Mouse (Mus musculus): Measurements from ENCODE around the gene Galnt17. TPM values are rescaled to one million over a fixed set of nuclear protein-coding genes. Genes with fewer than 3 reads are reported as not detected.

The Galnt17 gene
- polyA plus RNA-seq, 1 experiment from 2014 or later: 11.5 TPM

DNA sequence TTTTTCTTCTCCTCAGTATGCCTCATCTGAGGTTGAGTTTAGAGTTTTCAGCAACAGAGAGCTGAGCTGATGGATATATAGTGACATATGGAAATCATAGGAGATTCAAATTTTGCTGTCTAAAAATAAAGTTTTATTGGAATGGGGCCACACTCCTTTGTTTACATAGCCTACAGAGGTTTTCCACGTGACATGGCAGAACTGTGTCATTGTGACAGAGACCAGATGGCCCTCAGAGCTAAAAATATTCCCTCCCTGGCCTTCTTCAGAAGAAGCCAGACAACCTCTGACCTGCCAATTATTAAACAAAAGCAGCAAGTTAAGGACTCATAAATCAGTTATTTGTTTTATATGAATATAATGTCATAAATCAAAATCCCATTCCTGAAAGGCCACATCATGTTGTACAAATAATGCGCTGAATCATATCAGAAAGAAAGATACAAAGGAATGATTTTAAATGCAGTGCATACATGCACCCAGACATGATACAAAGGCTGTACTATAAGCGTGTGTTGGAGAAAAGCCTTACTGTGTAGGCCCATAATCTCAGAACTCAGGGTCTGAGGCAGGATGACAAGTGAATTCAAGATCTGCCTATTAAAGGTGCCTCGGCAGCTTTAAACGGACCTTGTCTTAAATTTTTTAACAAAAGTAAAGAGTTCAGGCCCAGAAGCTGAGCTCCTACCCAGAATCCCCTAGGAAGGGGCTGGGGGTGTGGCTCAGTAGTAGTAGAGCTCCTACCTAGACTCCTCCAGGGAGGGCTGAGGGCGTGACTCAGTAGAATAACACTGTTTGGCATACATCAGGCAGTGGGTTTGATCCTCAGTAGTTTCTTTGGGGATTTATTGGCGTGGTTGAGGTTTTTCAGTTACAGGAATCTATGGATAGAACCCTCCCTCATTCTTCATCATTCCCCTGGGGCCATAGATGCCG is 57.3 kb downstream of the Galnt17 start:
- Histone ChIP-seq H3K9me3 (ENCODE audit: control insufficient read depth, low read length) (no peaks in the 10 kb centered on the region), H3K27ac (no peak overlapping the region), H3K4me3 (replicated peaks; ENCODE audit: low read length) (no peak overlapping the region), H3K36me3 (replicated peaks; ENCODE audit: control insufficient read depth, insufficient read depth) (no peaks in the 10 kb centered on the region), H3K4me1 (replicated peaks; ENCODE audit: control insufficient read depth, insufficient read depth, low read length) (no peaks in the 10 kb centered on the region), H3K27me3 (ENCODE audit: control insufficient read depth, insufficient read depth, low read length) (no peaks in the 10 kb centered on the region), H3K9ac (no peak overlapping the region), H3K4me2 (replicated peaks) (no peak overlapping the region)
- ATAC-seq (ENCODE audit: low FRiP score): no peak
- DNase-seq (ENCODE audit: low spot score): no peak
- 83% methylated on average over 8 of the region's 8 CpGs for WGBS

DNA sequence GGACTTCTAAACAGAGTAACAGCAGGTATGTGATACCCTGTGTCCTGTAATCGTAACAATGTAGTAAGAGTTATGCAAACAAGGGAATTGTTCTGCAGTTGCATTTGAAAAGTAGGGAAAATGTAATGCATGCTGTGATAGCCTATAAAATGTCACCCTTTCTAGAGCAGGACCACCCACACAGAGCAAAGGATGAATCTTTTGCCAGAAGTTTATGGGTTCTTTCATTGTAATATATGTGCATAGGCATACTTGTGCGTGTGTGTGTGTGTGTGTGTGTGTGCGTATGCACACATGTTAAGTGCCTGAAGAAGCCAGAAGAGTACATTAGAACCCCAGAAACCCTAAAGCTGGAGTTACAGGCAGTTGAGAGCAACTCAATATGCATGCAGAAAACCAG is 59.9 kb downstream of the Galnt17 start:
- no peaks in the 10 kb centered on the region for H3K27me3 ChIP-seq (ENCODE audit: control insufficient read depth, insufficient read depth, low read length)
- WGBS: 95% methylated on average over 3 of the region's 3 CpGs
- H3K9ac ChIP-seq: no peak overlapping the region
- no peak overlapping the region for H3K4me2 ChIP-seq (replicated peaks)
- DNase-seq (ENCODE audit: low spot score): no peak
- no peaks in the 10 kb centered on the region for H3K36me3 ChIP-seq (replicated peaks; ENCODE audit: control insufficient read depth, insufficient read depth)
- no peak overlapping the region for H3K4me3 ChIP-seq (replicated peaks; ENCODE audit: low read length)
- H3K4me1 ChIP-seq (replicated peaks; ENCODE audit: control insufficient read depth, insufficient read depth, low read length): no peaks in the 10 kb centered on the region
- H3K27ac ChIP-seq: no peak overlapping the region
- ATAC-seq (ENCODE audit: low FRiP score): no peak
- H3K9me3 ChIP-seq (ENCODE audit: control insufficient read depth, low read length): no peaks in the 10 kb centered on the region

DNA sequence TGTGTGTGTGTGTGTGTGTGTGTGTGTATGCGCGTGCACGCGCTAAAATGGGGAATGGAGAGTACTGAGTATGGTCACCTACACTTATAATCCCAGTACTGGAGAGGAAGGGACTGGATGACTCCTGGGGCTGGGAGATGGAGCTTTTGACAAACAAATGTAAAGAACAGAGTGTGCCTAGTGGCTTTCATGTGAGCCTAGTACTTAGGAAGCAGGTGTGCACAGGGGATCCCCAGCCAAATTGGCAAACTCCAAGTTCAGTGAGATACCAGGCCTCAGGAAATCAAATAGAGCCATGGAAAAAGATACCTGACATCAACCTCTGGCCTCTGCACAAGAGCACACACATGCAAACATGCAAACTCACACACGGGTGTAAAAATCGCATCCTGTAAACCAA is 61.7 kb downstream of the Galnt17 start:
- no peak for ATAC-seq (ENCODE audit: low FRiP score)
- no peaks in the 10 kb centered on the region for H3K9me3 ChIP-seq (ENCODE audit: control insufficient read depth, low read length)
- H3K4me2 ChIP-seq (replicated peaks): no peak overlapping the region
- H3K27ac ChIP-seq: no peak overlapping the region
- no peaks in the 10 kb centered on the region for H3K36me3 ChIP-seq (replicated peaks; ENCODE audit: control insufficient read depth, insufficient read depth)
- H3K4me3 ChIP-seq (replicated peaks; ENCODE audit: low read length): no peak overlapping the region
- no peak overlapping the region for H3K9ac ChIP-seq
- DNase-seq (ENCODE audit: low spot score): no peak
- H3K27me3 ChIP-seq (ENCODE audit: control insufficient read depth, insufficient read depth, low read length): no peaks in the 10 kb centered on the region
- 98% methylated on average over 6 of the region's 6 CpGs for WGBS
- H3K4me1 ChIP-seq (replicated peaks; ENCODE audit: control insufficient read depth, insufficient read depth, low read length): no peaks in the 10 kb centered on the region

DNA sequence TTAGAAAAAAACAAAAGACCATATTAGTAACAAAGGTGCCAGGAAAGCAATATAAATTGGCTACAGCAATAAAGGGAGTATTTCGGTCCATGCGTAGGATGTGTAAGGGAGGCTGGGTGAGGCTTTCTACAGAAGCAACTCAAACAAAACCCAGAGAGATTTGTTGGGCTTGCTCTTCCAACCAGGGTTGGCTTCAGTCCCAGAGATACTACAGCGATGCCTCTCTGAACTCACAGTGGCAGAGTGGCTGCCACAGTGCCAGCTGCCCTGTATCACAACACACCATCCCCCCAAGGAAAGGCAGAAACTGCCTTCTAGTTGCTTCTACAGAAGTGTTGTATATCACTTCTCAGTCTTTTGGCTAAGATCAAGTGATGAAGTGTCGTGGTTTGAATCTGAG is 66.6 kb downstream of the Galnt17 start:
- WGBS: 84% methylated on average over 4 of the region's 4 CpGs
- H3K4me1 ChIP-seq (replicated peaks; ENCODE audit: control insufficient read depth, insufficient read depth, low read length): no peaks in the 10 kb centered on the region
- H3K27ac ChIP-seq: no peak overlapping the region
- DNase-seq (ENCODE audit: low spot score): no peak
- no peak overlapping the region for H3K9ac ChIP-seq
- no peaks in the 10 kb centered on the region for H3K9me3 ChIP-seq (ENCODE audit: control insufficient read depth, low read length)
- H3K36me3 ChIP-seq (replicated peaks; ENCODE audit: control insufficient read depth, insufficient read depth): no peaks in the 10 kb centered on the region
- no peaks in the 10 kb centered on the region for H3K27me3 ChIP-seq (ENCODE audit: control insufficient read depth, insufficient read depth, low read length)
- no peak overlapping the region for H3K4me3 ChIP-seq (replicated peaks; ENCODE audit: low read length)
- no peak overlapping the region for H3K4me2 ChIP-seq (replicated peaks)
- no peak for ATAC-seq (ENCODE audit: low FRiP score)

DNA sequence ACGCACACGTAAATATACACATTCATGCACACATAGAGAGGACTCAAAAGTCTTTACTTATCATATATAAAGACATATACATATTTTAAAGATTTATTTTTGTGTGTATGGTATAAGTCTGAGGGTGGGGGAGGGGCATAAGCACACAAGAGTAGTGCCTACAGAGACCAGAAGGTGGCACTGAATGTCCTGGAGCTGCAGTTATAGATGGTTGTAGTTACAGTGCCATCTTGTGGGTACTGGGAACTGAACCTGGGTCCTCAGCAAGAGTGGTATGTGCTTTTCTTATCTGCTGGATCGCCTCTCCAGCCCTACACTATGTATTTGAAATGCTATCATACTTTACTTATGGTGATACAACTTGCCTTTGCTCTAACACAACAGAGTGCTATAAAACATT is 68.5 kb downstream of the Galnt17 start:
- 96% methylated on average over 3 of the region's 3 CpGs for whole genome bisulfite sequencing
- ATAC-seq (ENCODE audit: low FRiP score) (no peak), DNase-seq (ENCODE audit: low spot score) (no peak)
- Histone ChIP-seq H3K4me3 (replicated peaks; ENCODE audit: low read length) (no peak overlapping the region), H3K9ac (no peak overlapping the region), H3K9me3 (ENCODE audit: control insufficient read depth, low read length) (no peaks in the 10 kb centered on the region), H3K36me3 (replicated peaks; ENCODE audit: control insufficient read depth, insufficient read depth) (no peaks in the 10 kb centered on the region), H3K4me1 (replicated peaks; ENCODE audit: control insufficient read depth, insufficient read depth, low read length) (no peaks in the 10 kb centered on the region), H3K4me2 (replicated peaks) (no peak overlapping the region), H3K27me3 (ENCODE audit: control insufficient read depth, insufficient read depth, low read length) (no peaks in the 10 kb centered on the region), H3K27ac (no peak overlapping the region)

DNA sequence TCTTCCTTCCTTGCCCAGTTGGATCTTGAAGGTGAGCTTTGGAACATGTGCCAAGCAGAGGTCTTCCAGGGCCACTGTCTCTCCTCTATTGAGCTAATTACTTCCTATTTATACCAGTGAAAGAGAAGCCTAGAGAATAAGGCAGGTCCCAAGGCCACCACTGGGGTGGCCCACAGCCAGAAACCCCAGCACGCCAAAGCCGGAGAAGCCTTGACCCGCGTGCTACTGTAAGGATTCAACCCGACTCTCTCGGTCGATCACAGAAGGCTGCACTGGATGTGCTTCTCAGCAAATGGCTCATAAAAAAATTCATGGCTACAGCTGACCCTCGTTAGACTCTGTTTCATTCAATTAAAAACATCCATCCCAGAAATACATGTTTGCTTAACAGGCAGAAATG is 71.4 kb downstream of the Galnt17 start:
- Histone ChIP-seq H3K9me3 (ENCODE audit: control insufficient read depth, low read length) (no peaks in the 10 kb centered on the region), H3K27me3 (ENCODE audit: control insufficient read depth, insufficient read depth, low read length) (no peaks in the 10 kb centered on the region), H3K27ac (no peak overlapping the region), H3K9ac (no peak overlapping the region), H3K36me3 (replicated peaks; ENCODE audit: control insufficient read depth, insufficient read depth) (no peaks in the 10 kb centered on the region), H3K4me1 (replicated peaks; ENCODE audit: control insufficient read depth, insufficient read depth, low read length) (no peaks in the 10 kb centered on the region), H3K4me2 (replicated peaks) (no peak overlapping the region), H3K4me3 (replicated peaks; ENCODE audit: low read length) (no peak overlapping the region)
- WGBS: 79% methylated on average over 8 of the region's 8 CpGs
- ATAC-seq (ENCODE audit: low FRiP score): no peak
- DNase-seq (ENCODE audit: low spot score): no peak

DNA sequence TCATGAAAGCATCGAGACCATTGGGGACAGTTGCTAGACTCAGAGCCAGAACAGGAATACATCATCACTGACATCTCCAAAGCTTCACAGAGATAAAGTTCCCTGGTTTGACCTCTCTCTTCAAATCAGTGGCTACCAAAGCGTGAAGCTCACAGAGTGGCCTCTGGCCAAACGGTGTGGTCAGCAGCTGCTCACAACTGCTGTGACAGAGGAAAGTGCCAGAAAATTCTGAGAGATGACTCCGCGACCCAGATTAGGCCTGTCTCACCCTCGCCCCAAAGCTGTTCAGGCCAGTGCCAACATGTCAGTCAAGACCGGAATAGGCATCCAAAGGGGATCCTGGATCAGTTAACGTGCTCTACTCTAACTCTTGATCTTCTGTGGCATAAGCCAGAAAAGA is 74.5 kb downstream of the Galnt17 start:
- DNase-seq (ENCODE audit: low spot score): no peak
- H3K36me3 ChIP-seq (replicated peaks; ENCODE audit: control insufficient read depth, insufficient read depth): no peaks in the 10 kb centered on the region
- H3K27me3 ChIP-seq (ENCODE audit: control insufficient read depth, insufficient read depth, low read length): no peaks in the 10 kb centered on the region
- no peaks in the 10 kb centered on the region for H3K4me1 ChIP-seq (replicated peaks; ENCODE audit: control insufficient read depth, insufficient read depth, low read length)
- no peak overlapping the region for H3K27ac ChIP-seq
- ATAC-seq (ENCODE audit: low FRiP score): no peak
- 92% methylated on average over 8 of the region's 8 CpGs for WGBS
- H3K9me3 ChIP-seq (ENCODE audit: control insufficient read depth, low read length): no peaks in the 10 kb centered on the region
- H3K4me2 ChIP-seq (replicated peaks): no peak overlapping the region
- no peak overlapping the region for H3K4me3 ChIP-seq (replicated peaks; ENCODE audit: low read length)
- no peak overlapping the region for H3K9ac ChIP-seq

DNA sequence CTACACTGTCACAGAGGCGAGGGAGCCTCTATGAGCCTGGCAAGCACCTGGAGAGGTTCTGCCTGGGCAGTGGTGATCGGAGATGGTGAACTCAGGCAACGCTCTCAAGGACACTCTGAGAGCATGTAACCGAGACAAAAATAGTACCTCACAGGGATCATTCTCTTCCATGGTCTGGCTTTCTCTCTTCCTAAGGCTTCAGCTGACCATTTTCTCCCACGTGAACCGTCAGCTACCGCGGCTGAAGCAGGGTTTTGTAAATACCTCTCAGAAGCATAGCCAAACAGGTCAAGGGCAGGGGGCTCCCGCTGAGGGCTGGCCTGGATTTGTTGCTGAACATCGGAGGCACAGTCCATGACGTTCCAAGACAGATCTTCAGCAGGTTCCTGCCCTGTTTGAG is 77.2 kb downstream of the Galnt17 start:
- WGBS: 74% methylated on average over 11 of the region's 11 CpGs
- Histone ChIP-seq H3K9ac (no peak overlapping the region), H3K4me1 (replicated peaks; ENCODE audit: control insufficient read depth, insufficient read depth, low read length) (no peaks in the 10 kb centered on the region), H3K4me2 (replicated peaks) (no peak overlapping the region), H3K27me3 (ENCODE audit: control insufficient read depth, insufficient read depth, low read length) (no peaks in the 10 kb centered on the region), H3K4me3 (replicated peaks; ENCODE audit: low read length) (no peak overlapping the region), H3K27ac (no peak overlapping the region), H3K9me3 (ENCODE audit: control insufficient read depth, low read length) (no peaks in the 10 kb centered on the region), H3K36me3 (replicated peaks; ENCODE audit: control insufficient read depth, insufficient read depth) (no peaks in the 10 kb centered on the region)
- ATAC-seq (ENCODE audit: low FRiP score) (no peak), DNase-seq (ENCODE audit: low spot score) (no peak)

DNA sequence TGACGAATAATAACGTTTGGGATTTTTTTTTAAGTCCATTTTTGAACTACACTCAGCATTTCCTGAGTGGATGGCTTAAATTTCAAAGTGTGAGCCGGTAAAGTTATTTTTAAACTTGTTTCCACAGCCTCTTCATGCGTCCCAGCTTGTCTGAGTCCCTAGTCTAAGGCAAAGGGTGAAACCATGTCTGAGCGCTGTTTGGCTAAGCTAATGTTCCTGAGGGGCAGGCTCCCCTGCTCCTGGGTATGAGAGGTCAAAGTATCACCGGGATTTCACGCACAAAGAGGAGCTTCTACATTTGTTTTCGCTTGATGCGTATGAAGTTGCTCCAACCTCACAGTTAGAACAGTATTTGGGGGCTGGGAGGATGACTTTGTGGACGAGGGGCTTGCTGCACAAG is 78.6 kb downstream of the Galnt17 start:
- no peak for DNase-seq (ENCODE audit: low spot score)
- H3K4me3 ChIP-seq (replicated peaks; ENCODE audit: low read length): no peak overlapping the region
- H3K9ac ChIP-seq: no peak overlapping the region
- no peaks in the 10 kb centered on the region for H3K27me3 ChIP-seq (ENCODE audit: control insufficient read depth, insufficient read depth, low read length)
- no peak overlapping the region for H3K27ac ChIP-seq
- no peaks in the 10 kb centered on the region for H3K36me3 ChIP-seq (replicated peaks; ENCODE audit: control insufficient read depth, insufficient read depth)
- ATAC-seq (ENCODE audit: low FRiP score): no peak
- 83% methylated on average over 10 of the region's 10 CpGs for WGBS
- no peak overlapping the region for H3K4me2 ChIP-seq (replicated peaks)
- no peaks in the 10 kb centered on the region for H3K4me1 ChIP-seq (replicated peaks; ENCODE audit: control insufficient read depth, insufficient read depth, low read length)
- no peaks in the 10 kb centered on the region for H3K9me3 ChIP-seq (ENCODE audit: control insufficient read depth, low read length)

DNA sequence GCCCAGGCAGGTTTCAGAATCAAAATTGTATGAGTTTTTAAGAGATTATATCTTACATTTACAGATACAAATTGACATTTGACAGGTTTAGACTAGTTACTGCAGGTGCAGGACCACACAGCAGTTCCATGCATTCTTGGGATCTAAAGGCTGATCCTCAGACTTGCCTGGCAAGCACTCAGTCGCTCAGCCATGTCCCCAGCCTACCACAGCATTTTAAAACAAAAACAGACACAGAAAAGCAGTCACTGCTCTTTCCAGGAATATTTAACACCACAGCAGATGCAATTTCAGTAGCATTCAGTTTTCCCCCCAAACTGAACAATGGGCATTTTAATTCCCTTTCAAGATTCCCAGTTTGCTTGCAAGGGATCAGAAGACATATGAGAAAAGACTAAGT is 84.9 kb downstream of the Galnt17 start:
- H3K27me3 ChIP-seq (ENCODE audit: control insufficient read depth, insufficient read depth, low read length): no peaks in the 10 kb centered on the region
- no peak overlapping the region for H3K27ac ChIP-seq
- H3K4me2 ChIP-seq (replicated peaks): no peak overlapping the region
- WGBS: 60% methylated on average over 1 of the region's 1 CpGs
- no peak for DNase-seq (ENCODE audit: low spot score)
- H3K9me3 ChIP-seq (ENCODE audit: control insufficient read depth, low read length): no peaks in the 10 kb centered on the region
- no peaks in the 10 kb centered on the region for H3K4me1 ChIP-seq (replicated peaks; ENCODE audit: control insufficient read depth, insufficient read depth, low read length)
- ATAC-seq (ENCODE audit: low FRiP score): no peak
- H3K9ac ChIP-seq: no peak overlapping the region
- no peak overlapping the region for H3K4me3 ChIP-seq (replicated peaks; ENCODE audit: low read length)
- no peaks in the 10 kb centered on the region for H3K36me3 ChIP-seq (replicated peaks; ENCODE audit: control insufficient read depth, insufficient read depth)
